Mouse (Mus musculus) kidney, postnatal 25 days (tissue): Measurements from ENCODE around the gene Gm5129.
A peak's percentile ranks its signal among the peaks of the same experiment; 100 is the strongest.

Source experiments
- DNase-seq, 2 experiments: peaks; one replicate each; pipeline ENCODE4 v3.0.0; 2021; ENCODE audit warnings: mixed read lengths in 2 of 2

The Gm5129 gene

DNA sequence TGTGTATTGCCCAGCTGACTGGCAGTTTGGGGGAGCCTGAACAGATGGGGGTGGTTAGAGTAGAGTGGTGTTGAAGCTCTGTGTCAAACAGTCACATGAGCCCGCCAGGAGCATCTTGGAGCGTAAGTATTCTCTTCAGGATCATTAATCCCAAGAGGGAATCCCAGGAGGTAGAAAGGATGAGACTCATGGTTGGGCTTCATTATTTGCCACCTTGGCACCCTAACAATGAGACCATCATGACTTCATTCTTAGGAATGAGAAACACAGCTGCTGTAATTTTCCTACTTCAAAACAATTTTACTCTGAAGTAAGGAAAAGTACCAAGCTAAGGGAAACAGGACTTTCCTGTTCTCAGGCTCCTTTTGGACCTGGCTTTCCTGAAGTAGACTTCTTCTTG is 10.4 kb downstream of the Gm5129 start:
- DNase-seq: peak in 1 of 2 experiments; percentile 32

GRCm38 (mm10) chr5:29721159-29721558 is 14.6 kb downstream of the Gm5129 start:
- DNase-seq: no peak

GRCm38 (mm10) chr5:29712906-29713305 is 22.8 kb downstream of the Gm5129 start:
- no peak for DNase-seq

DNA sequence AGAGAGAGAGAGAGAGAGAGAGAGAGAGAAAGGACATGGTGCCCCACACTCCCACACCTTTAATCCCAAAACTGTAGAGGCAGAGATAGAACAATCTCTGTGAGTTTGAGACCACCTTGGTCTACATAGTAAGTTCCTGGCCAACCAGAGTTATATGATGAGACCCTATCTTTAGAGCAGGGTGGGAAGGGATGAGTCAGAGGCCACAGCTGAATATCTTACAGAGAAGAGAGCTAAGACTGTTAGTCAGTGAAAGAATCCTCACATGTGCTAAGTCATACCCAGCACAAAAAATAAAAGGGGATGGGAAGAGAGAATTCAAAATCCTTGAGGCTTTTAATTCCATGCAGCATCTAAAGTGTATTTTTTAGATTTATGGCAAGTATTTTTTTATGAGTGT is 24.1 kb downstream of the Gm5129 start:
- no peak for DNase-seq

DNA sequence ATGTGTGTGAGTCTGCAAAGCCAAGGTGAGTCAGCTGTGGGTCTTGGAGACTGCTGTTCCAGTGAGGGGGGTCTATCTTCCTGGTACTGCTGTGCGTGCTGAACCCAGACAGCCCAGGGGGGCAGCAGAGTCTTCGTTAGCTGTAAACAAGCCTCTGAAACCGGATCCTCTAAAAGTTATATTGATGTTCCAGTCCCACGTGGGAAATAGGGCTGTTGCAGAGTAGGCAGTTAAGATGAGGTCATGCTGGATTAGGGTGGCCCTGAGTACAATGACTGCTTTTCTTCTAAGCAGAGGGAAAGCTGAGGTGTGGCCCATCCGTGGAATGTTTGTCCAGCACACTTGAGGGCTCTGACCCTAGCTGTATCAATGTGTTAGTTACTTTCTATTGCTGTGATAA is 27.5 kb downstream of the Gm5129 start:
- no peak for DNase-seq

GRCm38 (mm10) chr5:29707241-29707640 is 28.5 kb downstream of the Gm5129 start:
- DNase-seq: no peak

GRCm38 (mm10) chr5:29699520-29700202 is 36.1 kb downstream of the Gm5129 start:
- no peak for DNase-seq

GRCm38 (mm10) chr5:29698493-29698892 is 37.2 kb downstream of the Gm5129 start:
- peak; percentile 20 to 51 for DNase-seq

DNA sequence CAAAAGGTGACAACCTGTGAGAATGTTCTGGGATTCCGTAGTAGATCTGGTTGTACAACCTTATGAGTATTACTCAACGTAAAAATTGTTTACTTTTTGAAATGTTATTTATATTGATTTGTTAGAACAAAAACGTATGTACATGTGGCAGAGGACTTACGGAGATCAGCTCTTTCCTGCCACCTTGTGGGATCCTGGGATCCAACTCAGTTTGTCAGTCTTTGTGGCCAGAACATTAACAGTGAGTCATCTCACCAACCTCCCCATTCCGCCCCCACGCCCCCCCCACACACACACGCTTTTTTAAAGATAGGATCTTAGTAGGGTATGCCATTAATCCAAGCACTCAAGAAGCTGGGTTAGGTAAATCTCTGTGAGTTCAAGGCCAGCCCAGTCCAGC is 47.4 kb downstream of the Gm5129 start:
- DNase-seq: no peak

DNA sequence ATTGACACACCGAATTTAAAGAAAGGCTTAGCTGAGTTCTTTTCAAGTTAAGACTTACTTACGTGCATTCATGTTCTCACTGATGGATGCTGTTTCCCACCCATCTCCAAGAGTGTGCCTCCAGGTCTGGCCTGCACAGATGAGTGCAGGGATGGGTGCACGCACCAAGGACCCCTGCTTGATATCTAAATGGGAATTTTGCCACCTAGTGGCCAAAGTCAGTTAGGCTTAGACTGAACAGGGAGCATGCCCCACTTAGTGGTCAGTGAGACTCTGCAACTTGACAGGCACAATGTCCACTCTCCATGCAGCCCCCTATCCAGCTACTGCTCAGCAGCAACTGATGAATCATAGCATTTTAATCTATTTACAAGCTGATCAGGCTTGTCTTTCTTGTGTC is 48.1 kb downstream of the Gm5129 start:
- DNase-seq: peak; percentile 41 to 51
